Mouse (Mus musculus): ENCODE results near the gene Vil1.

The Vil1 gene

DNA sequence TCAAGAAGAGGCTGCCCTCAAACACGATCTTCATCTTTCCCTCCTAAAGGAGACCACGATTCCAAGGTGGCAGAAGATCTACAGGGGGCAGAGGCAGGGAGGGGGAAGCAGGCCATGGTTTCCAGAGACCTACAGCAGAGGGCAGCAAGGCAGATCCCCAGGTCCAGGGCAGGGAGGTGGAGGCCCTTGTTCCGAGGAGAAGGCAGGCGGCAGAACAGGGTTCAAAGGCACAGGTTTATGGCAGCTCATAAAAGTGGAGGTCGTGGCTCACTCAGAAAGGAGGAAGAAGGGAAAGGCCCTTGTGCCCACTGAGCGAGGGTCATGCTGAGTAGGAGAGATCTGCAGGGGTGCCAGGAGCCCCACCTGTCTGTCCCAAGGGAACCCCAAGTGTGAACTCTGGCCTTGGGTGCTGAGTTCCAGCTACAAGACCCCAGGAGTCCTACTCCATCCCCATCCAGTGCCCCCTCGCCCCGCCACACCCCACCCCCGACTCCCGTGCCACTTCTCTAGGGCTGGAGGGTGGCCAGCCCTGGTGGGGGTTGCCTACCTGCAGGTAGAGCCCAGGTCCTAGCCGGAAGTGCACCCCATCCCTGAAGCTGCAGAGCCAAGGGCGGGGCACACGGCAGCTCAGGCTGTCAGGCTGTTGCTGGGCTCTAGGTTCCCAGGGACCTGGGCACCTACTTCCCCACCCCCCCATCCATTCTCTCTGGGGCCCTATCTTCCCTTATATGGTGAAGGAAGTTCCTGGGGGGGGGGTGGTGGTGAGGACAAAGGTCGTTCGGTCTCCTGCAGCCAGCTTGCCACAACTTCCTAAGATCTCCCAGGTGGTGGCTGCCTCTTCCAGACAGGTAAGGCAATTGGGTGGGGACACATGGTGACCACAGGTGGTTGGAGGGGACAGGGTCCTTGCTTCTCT lies at the start of gene Vil1:
TSS of gene Vil1 (plus strand) at position 788 of the 916 bp plus-strand sequence.
- no peak for DNase-seq

DNA sequence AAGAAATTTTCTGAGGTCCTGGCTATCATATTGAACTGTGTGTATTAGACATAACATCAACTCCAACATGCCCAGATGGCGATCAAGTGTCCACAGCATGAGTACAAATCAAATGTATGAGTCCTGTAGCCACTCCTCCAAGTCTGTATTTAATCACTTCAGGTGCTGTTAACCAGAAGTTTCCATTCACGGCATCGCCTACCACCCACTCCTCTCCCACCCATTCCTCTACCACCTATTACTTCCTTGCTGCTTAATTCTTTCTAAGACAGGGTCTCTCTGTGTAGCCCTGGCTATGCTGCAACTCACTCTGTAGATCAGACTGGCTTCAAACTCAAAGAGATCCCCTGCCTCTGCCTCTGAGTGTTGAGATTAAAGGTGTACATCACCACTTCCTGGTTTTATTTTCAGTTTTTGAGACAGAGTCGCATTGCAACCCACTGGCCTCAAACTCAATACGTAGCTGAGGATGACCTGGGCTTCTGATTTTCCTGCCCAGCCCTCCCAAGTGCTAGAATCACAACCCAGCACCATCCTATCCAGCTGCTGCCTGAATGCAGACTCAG lies 49.1 kb upstream of the Vil1 start:
- no peak for DNase-seq

DNA sequence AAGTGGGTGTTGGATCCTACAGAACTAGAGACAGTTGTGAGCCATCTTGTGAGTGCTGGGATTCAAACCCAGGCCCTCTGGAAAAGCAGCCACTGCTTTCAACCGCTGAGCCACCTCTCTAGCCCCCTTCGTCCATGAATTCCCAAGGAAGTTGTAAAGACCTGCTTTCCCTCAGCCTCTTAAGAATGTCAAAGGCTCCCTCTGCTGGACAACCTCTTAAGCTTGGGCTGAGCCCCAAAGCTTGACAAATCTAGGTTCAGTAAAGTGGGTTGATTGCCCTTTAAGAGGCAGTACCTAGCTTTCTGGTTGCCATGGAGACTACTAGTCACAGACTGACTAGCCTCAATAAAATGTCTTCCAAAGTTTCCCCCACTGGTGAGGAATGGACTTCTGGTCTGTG lies 47.4 kb upstream of the Vil1 start, which contains the start of gene Catip:
TSS of gene Catip (plus strand) at position 297 of the 400 bp plus-strand sequence.
- DNase-seq: peak; percentile 56

DNA sequence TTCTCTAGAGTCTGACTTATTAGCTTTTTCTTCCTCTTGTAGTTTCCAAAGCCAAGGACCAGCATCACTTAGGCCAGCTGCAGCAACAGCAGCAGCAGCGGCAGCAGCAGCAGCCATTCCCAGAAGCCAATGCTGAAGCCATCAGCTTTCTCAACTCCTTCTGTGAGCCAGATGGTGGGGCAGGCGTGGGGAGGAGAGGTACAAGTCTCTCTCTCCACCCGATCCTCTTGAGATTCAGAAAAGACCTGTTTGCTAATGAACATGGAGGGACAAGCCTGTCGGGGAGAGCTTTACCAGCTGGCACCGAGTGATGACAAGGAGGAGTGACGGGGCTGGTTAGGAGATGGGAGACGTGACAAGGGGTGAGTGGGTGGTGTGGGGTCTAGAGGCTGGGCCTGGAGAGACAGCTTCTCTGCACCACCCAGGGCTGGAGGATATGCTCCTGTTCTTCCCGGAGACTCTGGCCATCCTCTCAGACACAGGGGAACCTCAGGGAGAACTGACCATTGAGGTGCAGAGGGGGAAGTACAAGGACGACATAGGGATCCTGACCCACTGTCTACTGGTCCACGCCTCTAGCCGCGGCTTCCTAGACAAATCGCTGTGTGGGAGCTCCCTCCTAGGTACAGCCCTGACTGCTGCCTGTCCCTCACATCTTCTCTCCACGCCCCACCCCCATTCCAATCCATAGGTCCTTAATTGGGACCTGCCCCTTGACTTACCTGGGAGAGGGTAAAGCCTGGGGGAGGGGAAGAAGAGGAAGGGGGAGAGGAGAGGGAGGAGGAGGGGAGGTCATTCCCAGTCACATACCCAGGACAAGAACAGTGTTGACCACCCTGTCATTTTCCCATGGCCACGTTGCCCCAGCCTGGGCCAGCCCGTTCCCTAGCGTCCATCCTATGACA lies 46.6 kb upstream of the Vil1 start:
- no peak for DNase-seq

DNA sequence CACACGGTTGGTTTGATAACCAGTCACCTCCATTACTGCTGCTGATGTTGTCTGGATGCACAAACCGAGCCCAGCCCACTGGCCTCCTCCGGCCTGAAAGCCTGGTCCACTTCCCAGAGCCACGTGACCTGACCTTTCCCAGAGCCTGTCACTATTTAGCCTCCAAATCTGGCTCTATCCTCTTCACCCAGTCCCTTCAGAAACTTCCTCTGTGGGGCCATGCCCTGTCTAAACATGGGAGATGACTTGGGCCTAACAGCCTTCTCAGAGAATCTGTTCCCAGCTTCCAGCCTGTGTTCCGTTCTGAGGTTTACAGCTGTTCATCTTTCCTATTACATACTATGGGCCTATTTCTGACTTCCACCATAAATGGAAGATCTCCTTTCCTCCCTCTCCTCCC lies 45.7 kb upstream of the Vil1 start:
- DNase-seq: no peak

DNA sequence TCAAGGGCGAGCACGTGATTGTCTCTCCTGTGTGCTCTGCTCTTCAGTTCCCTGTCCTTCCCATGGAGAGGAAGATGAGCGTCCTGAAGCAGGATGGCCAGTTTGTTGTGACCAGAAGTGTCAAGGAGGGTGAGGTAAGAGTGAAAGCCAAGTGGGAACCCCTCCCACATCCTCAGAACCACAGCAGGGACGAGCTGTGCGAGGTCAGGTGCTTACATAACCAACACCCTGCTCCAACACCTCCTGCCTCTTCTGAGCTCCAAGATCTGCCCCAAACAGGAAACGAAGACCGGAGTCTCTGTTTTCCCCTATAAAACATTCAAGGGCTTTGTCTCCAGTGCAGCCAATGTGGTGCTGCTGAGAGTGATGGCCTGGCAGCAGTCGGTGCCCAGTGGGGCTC lies 44.9 kb upstream of the Vil1 start:
- DNase-seq: no peak

DNA sequence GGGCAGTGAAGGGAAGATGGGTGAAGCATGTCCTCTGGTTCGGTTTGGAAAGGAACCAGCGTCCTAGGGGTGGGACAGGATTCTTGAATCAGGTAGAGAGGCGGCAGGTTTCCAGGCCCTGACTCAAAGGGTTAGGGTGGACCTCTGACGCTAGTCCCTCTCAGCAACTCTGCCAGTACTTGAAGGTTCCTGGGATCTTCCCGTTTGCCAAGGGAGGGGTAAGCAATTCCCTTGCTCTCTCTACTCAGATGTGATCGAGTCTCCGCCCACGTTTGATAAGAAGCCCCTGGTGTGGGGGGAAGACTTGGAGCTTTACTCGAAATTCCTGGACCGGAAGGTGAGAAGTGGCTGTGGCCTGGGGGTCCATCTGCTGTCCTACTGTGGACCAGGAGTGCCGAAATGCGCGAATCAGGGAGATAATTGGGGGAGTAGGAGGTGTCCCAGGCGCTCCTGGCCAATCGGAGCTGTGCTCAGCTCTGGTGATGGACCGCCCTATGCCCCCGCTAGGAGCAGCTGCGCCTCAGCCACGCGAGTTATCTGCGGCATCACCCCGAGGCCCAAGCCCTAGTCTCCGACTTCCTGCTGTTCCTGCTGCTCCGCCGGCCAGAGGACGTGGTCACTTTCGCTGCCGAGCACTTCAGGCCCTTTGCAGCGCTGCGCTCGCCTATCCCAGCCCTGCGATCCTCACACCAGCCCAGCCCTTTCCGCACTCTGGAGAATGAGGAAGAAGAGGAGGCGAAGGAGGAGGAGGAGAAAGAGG lies 41.1 kb upstream of the Vil1 start:
- DNase-seq: peak; percentile 76

DNA sequence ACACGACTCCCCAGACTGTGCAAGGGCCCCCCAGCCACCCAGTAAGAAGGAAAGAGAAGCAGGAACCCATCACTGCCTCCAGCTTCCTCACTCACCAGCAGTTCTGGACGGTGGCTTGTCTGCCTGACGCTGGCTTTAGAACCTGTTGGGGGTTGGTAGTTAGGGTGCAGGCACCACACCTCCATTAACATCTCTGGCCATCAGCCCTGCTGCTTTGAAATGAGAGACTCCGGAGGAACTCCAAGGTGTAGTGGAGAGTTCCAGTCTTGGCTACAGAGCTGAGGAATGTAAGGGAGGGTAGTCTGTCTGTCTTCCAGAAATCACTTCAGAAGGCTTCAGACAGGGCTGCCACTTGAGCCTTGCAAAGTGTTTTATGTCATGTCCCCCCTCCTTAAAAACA lies 39.1 kb upstream of the Vil1 start:
- DNase-seq: no peak

DNA sequence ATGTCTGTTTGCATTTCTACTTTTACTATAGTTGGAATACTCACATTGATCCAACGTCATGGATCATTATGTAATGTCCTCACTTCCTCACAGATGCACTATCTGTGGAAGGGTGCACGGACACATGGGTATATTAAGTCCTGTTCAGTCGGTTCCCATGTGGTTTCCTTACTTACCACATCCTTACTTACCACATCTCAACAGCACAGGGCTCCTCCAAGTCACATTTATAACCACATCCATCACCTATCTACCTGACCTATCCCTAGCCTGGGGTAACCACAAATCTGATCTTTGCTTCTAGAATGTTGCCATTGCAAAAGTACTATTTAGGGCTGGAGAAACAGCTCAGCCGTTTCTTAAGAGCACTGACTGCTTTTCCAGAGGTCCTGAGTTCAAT lies 35.8 kb upstream of the Vil1 start:
- no peak for DNase-seq

DNA sequence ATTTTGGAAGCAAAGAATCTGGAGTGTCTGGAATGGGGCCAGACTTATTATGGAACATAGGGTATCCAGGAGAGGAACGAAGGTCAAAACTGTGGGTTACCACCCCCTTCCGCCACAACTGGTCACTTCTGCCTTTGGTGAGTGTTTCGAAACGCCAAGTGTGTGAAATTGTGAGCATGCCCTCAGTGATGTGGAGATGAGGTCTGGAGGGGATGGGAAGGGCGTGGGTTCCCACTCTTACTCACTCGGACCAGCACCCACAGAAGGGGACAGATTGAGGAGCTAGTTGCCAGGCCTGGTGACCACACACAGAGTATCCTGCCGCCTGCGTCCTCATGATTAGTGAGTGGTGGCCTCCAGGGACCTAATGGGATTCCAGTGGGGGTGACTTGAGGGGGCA lies 34.2 kb upstream of the Vil1 start, which contains the start of gene Slc11a1:
TSS of gene Slc11a1 (plus strand) at position 216 of the 400 bp plus-strand sequence.
- peak; percentile 19 for DNase-seq

DNA sequence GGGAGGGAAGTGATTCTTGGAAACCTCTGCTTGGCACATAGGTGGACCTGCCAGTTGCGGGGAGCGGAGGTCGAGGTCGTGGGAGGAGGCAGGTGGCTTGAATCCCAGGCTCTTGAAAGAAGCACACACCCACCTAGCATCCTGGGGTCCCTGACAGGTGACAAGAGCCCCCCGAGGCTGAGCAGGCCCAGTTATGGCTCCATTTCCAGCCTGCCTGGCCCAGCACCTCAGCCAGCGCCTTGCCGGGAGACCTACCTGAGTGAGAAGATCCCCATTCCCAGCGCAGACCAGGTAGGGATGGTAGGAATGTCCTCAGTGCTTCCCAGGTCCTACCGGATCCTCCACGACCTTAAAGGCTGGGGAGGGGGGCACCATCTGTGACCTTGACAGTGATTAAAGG lies 33.6 kb upstream of the Vil1 start:
- DNase-seq: no peak

DNA sequence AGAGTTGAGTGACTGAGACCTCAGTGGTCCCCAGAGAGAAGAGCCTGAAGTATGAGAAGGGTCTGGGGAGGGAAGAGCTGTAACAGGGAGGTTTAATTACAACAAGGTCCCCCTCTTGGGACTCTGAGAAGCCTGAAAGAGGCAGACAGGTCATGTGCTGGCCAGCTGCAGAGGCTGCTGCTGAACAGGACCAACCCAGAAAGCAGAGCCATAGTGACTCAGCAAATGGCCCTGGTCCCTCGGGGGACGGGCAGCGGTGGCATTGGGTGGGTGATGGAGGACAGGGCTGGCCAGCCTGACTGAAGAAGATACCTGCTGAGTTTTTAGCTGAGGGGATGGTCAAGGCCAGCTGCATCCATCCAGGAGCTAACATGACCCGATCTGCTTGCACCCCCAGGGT lies 32.8 kb upstream of the Vil1 start:
- DNase-seq: no peak

DNA sequence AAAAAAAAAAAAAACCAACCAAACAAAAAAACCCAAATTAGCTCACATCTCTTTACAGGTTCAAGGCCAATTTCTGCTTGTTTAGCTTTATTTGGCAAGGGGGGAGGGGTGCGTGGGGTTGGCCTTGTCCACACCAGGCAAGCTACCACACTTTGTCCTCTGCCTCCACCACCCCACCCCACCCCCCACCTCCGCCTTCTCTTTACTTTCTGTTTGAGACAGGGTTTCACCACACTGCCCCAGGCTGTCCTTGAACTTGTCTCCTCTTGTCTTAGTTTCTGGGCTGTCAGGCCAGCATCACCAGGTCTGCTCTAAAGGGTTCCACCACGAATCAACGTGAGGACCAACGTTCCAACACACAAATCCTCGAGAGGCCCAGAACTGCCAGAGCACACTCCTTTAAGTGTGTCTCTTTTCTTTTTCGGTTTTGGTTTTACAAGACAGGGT lies 30.1 kb upstream of the Vil1 start:
- peak; percentile 56 for DNase-seq

DNA sequence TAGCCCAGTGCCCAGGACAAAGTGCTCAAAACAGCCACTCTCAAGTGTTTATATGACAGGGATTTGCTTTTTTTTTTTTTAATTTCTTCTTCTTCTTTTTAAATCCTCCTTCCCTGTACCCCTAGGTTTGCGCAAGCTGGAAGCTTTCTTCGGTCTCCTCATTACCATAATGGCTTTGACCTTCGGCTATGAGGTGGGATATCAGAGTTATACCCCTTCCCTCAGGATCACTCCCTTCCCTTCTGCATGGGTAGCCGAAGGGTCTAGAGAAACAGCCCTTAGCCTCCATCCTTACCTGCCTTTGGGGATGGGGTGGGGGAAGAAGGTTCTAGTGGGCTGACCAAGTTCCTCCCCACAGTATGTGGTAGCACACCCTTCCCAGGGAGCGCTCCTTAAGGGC lies 28.7 kb upstream of the Vil1 start:
- DNase-seq: no peak

DNA sequence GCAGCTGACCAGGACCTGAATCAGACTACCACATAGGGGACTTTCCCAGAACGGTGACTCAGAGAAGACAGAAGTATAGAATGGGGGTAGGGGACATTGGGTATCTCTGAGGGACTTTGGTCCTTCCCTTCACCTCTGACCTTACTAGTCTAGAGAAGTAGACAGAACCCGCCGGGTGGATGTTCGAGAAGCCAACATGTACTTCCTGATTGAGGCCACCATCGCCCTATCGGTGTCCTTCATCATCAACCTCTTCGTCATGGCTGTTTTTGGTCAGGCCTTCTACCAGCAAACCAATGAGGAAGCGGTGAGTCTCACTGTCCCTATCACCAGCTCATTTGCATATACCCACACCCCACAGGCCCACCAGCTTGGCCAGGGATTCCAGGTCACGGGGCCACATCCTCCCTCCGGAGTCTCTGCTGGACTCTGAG lies 27.6 kb upstream of the Vil1 start:
- no peak for DNase-seq

DNA sequence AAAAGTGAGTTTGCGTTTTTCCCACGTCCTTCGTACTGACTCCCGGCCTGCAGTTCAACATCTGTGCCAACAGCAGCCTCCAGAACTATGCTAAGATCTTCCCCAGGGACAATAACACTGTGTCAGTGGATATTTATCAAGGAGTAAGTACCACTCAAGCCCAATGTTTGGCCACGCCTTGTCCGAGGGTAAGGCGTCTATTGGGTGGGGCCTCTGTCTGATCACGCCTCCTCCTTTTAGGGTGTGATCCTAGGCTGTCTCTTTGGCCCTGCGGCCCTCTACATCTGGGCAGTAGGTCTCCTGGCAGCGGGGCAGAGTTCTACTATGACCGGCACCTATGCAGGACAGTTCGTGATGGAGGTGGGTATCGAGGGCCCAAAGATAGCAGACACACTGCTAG lies 25.8 kb upstream of the Vil1 start:
- peak; percentile 49 for DNase-seq

DNA sequence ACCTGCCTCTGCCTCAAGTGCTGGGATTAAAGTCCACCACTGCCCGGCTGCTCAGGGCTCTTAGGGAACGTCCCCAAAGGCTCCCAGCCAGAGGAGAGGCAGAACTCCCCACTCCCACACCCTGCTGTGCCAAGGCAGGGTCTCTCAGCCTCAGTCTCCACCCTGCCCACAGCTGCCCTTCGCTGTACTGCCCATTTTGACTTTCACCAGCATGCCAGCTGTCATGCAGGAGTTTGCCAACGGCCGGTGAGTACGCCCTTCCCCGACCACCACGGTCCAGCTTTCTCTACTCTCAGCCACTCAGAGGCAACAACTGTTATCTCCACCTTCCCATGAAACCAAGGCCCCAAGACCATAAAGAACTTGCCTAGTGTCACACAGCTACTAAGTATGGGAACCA lies 24.7 kb upstream of the Vil1 start:
- DNase-seq: no peak

DNA sequence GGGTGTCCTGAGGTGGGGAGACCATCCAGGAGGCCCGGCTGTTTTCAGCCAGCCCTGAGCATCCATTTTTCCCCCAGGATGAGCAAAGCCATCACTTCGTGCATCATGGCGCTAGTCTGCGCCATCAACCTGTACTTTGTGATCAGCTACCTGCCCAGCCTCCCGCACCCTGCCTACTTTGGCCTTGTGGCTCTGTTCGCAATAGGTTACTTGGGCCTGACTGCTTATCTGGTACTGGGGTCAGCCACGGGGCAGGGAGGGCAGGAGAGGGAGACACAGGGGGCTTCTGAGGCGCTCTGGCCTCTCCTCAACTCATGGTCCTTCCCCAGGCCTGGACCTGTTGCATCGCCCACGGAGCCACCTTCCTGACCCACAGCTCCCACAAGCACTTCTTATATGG lies 24.1 kb upstream of the Vil1 start:
- no peak for DNase-seq

DNA sequence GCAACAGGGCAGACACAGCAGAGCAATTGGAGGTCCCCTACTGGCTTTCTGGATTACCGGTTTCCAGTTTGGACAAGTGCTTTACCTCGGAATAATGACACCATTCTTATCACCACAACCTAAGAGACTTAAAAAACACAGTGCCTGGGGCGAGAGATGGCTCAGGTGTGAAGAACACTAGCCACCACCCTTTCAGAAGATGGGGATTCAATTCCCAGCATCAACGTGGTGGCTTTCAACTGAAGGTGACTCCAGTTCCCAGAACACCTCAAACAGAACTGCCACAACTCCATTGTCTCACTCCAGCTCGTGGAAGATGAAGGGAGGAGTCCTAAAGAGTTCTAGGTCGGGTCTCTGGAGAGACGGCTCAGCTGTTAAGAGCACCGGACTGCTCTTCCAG lies 23.6 kb upstream of the Vil1 start:
- no peak for DNase-seq

DNA sequence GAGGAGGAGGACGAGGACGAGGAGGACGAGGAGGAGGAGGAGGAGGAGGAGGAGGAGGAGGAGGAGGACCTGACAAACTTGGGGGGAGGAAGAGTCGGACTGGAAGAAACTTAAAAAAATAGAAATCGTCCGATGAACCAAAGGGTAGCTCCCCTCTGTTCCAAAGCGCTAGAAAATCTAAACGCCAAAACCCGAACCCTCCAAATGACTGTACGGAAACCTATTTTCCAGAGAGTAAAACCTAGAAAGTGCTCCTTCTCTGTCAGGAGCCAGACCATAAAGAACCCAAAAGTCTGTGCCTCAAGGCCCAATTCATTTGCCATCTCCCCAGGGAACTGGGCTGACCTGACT lies 22.8 kb upstream of the Vil1 start:
- DNase-seq: no peak

DNA sequence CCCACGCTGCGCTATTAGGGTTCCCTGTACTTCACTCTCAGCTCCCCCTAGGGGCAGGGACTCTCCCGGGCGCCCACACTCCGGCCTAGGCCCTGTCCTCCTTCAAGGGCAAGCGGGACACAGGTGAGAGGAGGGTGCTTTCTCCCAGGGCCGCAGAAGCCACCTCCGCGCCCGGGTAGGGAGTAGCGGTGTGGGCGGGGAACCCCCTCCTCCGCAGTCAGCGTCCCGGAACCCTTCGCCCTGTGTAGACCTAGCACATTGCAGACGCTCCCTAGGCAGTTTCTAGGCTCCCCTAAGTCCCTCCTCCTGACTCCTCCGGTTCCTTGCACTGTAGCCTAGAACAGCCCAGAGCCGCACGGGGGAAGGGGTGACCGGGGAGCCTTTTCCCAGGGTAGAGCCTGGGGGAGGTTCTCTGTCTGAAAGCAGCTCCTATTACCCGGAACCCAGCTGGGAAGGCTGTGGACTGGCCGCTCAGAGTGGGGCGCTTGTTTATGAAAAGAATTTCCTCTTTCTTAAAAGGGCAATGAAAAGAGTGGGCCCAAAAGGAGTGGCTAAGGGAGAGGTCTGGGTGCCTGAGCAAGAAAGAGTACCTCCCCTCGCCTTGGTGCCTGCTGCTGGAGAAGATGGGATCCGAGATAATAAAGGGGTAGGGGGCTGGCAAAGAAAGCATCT lies 22.3 kb upstream of the Vil1 start:
- peak; percentile 89 for DNase-seq

Data from liver (tissue).